Mouse (Mus musculus): ENCODE results near the gene Cnr2. TPM values are rescaled to one million over a fixed set of nuclear protein-coding genes. Genes with fewer than 3 reads are reported as not detected.

The Cnr2 gene
- 0.08 and 0.47 TPM in 2 replicates for polyA plus RNA-seq (2014; fragmentation: Nextera tagmentation; extraction: Ambion mirVana)

GRCm38 (mm10) chr4:135895071-135895571, at the start of gene Cnr2:
TSS of gene Cnr2 (plus strand) at chr4:135895394.
- WGBS, result 63% methylated on average over 8 of the region's 8 CpGs
- DNase-seq (ENCODE audit: low spot score), result no peak
- H3K9ac ChIP-seq (ENCODE audit: low read depth, low read length), result no peak within 1 kb of the TSS
- no peak within 1 kb of the TSS for H3K27ac ChIP-seq (ENCODE audit: low read depth, low read length)
- no peak for ATAC-seq (ENCODE audit: low FRiP score)
- H3K4me1 ChIP-seq (replicated peaks; ENCODE audit: control insufficient read depth, insufficient read depth, low read length), result no peaks in the 10 kb centered on the region
- H3K4me2 ChIP-seq (replicated peaks; ENCODE audit: low read depth, low read length), result no peak within 1 kb of the TSS
- no peak within 1 kb of the TSS for H3K4me3 ChIP-seq (ENCODE audit: low read depth, low read length)
- no peaks in the 10 kb centered on the region for H3K36me3 ChIP-seq (ENCODE audit: control insufficient read depth, insufficient read depth, low read length)
- no peaks in the 10 kb centered on the region for H3K9me3 ChIP-seq (ENCODE audit: control insufficient read depth, low read length)
- H3K27me3 ChIP-seq (ENCODE audit: control insufficient read depth, insufficient read depth, low read length), result no peaks in the 10 kb centered on the region

DNA sequence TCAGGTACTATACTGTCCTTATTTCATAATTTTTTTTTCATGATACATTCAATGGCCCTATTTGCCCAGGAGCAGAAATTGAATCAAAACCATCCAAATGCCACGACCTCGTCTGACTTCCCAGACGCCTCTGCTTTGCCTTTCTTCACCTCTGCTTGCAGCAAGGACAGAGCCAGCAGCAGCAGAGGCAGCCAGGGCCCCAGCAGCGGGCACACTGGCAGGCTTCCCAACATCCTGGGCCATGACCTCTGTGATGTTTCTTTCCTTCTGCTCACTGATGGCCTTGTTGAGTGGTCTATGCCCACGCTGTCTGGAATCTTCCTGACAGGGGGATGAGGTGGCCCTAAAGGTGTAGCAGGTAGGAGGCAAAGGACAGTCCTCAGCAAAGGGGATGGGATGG, 47.6 kb upstream of the Cnr2 start:
- DNase-seq (ENCODE audit: low spot score), result no peak
- WGBS, result 72% methylated on average over 5 of the region's 5 CpGs
- H3K27ac ChIP-seq (ENCODE audit: low read depth, low read length), result no peak overlapping the region

GRCm38 (mm10) chr4:135850411-135851095, 44.6 kb upstream of the Cnr2 start:
- ATAC-seq (ENCODE audit: low FRiP score) (no peak), DNase-seq (ENCODE audit: low spot score) (no peak)
- H3K4me2 ChIP-seq (replicated peaks; ENCODE audit: low read depth, low read length), result no peak overlapping the region
- whole genome bisulfite sequencing, result 45% methylated on average over 13 of the region's 13 CpGs
- H3K9ac ChIP-seq (ENCODE audit: low read depth, low read length), result no peak overlapping the region; the same call in 1 of the 2 replicates
- no peaks in the 10 kb centered on the region for H3K9me3 ChIP-seq (ENCODE audit: control insufficient read depth, low read length)
- H3K4me1 ChIP-seq (replicated peaks; ENCODE audit: control insufficient read depth, insufficient read depth, low read length), result no peaks in the 10 kb centered on the region
- no peak overlapping the region for H3K4me3 ChIP-seq (ENCODE audit: low read depth, low read length)
- H3K27me3 ChIP-seq (ENCODE audit: control insufficient read depth, insufficient read depth, low read length), result no peaks in the 10 kb centered on the region
- H3K27ac ChIP-seq (ENCODE audit: low read depth, low read length), result no peak overlapping the region
- no peaks in the 10 kb centered on the region for H3K36me3 ChIP-seq (ENCODE audit: control insufficient read depth, insufficient read depth, low read length)

More for the DNA sequence above, 47.6 kb upstream of the Cnr2 start:
- no peak overlapping the region for H3K4me2 ChIP-seq (replicated peaks; ENCODE audit: low read depth, low read length)
- no peaks in the 10 kb centered on the region for H3K4me1 ChIP-seq (replicated peaks; ENCODE audit: control insufficient read depth, insufficient read depth, low read length)
- H3K27me3 ChIP-seq (ENCODE audit: control insufficient read depth, insufficient read depth, low read length), result no peaks in the 10 kb centered on the region
- H3K9ac ChIP-seq (ENCODE audit: low read depth, low read length), result no peak overlapping the region
- no peak overlapping the region for H3K4me3 ChIP-seq (ENCODE audit: low read depth, low read length)
- no peak for ATAC-seq (ENCODE audit: low FRiP score)
- H3K9me3 ChIP-seq (ENCODE audit: control insufficient read depth, low read length), result no peaks in the 10 kb centered on the region
- no peaks in the 10 kb centered on the region for H3K36me3 ChIP-seq (ENCODE audit: control insufficient read depth, insufficient read depth, low read length)

DNA sequence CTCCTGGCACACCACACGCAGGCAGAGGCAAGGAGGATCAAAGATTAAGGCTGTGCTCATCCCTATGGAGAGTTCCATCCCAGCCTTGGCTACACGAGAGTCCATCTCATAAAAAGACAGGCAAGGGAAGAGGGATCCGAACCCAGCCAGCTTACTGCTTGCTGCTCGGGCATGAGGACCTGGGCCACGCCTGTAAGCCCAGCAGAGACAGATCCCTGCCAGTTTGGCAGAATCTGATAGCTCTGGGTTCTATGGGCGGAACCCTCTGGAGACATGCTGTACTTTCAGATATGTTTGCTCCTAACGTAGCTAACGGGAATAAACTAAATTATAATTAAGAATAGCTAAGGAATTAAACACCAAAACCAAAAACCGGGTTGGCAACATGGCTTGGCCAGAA, 43.3 kb upstream of the Cnr2 start:
- H3K36me3 ChIP-seq (ENCODE audit: control insufficient read depth, insufficient read depth, low read length), result no peaks in the 10 kb centered on the region
- 89% methylated on average over 9 of the region's 9 CpGs for WGBS
- no peak for DNase-seq (ENCODE audit: low spot score)
- H3K9ac ChIP-seq (ENCODE audit: low read depth, low read length), result no peak overlapping the region
- H3K27ac ChIP-seq (ENCODE audit: low read depth, low read length), result no peak overlapping the region
- ATAC-seq (ENCODE audit: low FRiP score), result no peak
- no peaks in the 10 kb centered on the region for H3K9me3 ChIP-seq (ENCODE audit: control insufficient read depth, low read length)
- H3K4me3 ChIP-seq (ENCODE audit: low read depth, low read length), result no peak overlapping the region
- no peak overlapping the region for H3K4me2 ChIP-seq (replicated peaks; ENCODE audit: low read depth, low read length)
- H3K4me1 ChIP-seq (replicated peaks; ENCODE audit: control insufficient read depth, insufficient read depth, low read length), result no peaks in the 10 kb centered on the region
- H3K27me3 ChIP-seq (ENCODE audit: control insufficient read depth, insufficient read depth, low read length), result no peaks in the 10 kb centered on the region

- DNase-seq (ENCODE audit: low spot score) (no peak), ATAC-seq (ENCODE audit: low FRiP score) (no peak)
- Histone ChIP-seq H3K27ac (ENCODE audit: low read depth, low read length) (no peak overlapping the region), H3K9ac (ENCODE audit: low read depth, low read length) (no peak overlapping the region; the same call in 1 of the 2 replicates), H3K27me3 (ENCODE audit: control insufficient read depth, insufficient read depth, low read length) (no peaks in the 10 kb centered on the region), H3K4me3 (ENCODE audit: low read depth, low read length) (no peak overlapping the region), H3K9me3 (ENCODE audit: control insufficient read depth, low read length) (no peaks in the 10 kb centered on the region), H3K36me3 (ENCODE audit: control insufficient read depth, insufficient read depth, low read length) (no peaks in the 10 kb centered on the region), H3K4me1 (replicated peaks; ENCODE audit: control insufficient read depth, insufficient read depth, low read length) (no peaks in the 10 kb centered on the region), H3K4me2 (replicated peaks; ENCODE audit: low read depth, low read length) (no peak overlapping the region)
- 94% methylated on average over 14 of the region's 14 CpGs for WGBS
These were observed 41.1 kb upstream of the Cnr2 start for GRCm38 (mm10) chr4:135853987-135854546.

DNA sequence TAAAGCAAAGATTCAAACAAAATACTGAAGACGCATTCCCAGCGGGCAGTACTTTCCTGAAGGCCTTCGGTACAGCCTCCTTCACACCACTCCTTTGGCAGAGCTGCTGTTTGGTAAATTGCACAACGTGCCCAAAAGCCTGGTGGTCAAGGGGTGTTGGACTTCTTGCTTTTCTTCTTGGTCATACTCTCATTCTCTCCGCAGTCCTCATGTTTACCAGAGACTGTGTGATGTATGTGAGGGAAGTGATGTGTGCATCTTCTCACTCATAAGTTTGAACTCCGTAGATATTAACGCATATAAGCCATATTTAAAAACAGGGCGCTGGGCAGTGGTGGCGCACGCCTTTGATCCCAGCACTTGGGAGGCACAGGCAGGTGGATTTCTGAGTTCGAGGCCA, 40.6 kb upstream of the Cnr2 start:
- DNase-seq (ENCODE audit: low spot score) (no peak), ATAC-seq (ENCODE audit: low FRiP score) (no peak)
- Histone ChIP-seq H3K4me2 (replicated peaks; ENCODE audit: low read depth, low read length) (peak overlapping the region; percentile 87), H3K4me1 (replicated peaks; ENCODE audit: control insufficient read depth, insufficient read depth, low read length) (no peaks in the 10 kb centered on the region), H3K9me3 (ENCODE audit: control insufficient read depth, low read length) (no peaks in the 10 kb centered on the region), H3K27ac (ENCODE audit: low read depth, low read length) (peak overlapping the region; percentile 99; the same call in 1 of the 2 replicates), H3K36me3 (ENCODE audit: control insufficient read depth, insufficient read depth, low read length) (no peaks in the 10 kb centered on the region), H3K27me3 (ENCODE audit: control insufficient read depth, insufficient read depth, low read length) (no peaks in the 10 kb centered on the region), H3K4me3 (ENCODE audit: low read depth, low read length) (peak overlapping the region; percentile 93), H3K9ac (ENCODE audit: low read depth, low read length) (peak overlapping the region; percentile 97; the same call in 1 of the 2 replicates)
- WGBS, result 80% methylated on average over 11 of the region's 11 CpGs

DNA sequence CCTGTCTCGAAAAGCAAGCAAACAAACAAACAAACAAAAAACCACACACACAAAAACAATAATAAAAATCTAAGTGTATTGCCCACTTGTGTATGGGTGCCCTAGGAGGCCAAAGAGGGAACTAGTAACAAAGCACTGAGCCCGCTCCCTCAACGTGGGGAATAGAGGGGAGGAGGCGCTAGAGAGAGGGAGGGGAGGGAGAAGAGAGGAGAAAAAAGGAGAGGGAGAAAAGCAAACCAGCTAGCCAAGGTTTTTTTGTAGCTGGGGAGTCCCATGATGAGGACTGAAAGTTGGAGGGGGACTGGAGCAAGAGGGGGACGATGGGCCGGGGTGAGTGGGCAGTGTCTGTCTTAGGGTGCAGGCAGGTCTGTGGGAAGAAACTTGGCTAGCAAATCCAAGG, 40.1 kb upstream of the Cnr2 start:
- peak overlapping the region; percentile 93 for H3K4me3 ChIP-seq (ENCODE audit: low read depth, low read length)
- no peak for DNase-seq (ENCODE audit: low spot score)
- peak overlapping the region; percentile 97 for H3K9ac ChIP-seq (ENCODE audit: low read depth, low read length)
- H3K9me3 ChIP-seq (ENCODE audit: control insufficient read depth, low read length), result no peaks in the 10 kb centered on the region
- H3K36me3 ChIP-seq (ENCODE audit: control insufficient read depth, insufficient read depth, low read length), result no peaks in the 10 kb centered on the region
- peak; percentile 31 for ATAC-seq (ENCODE audit: low FRiP score)
- H3K27ac ChIP-seq (ENCODE audit: low read depth, low read length), result peak overlapping the region; percentile 99
- peak overlapping the region; percentile 87 for H3K4me2 ChIP-seq (replicated peaks; ENCODE audit: low read depth, low read length)
- no peaks in the 10 kb centered on the region for H3K27me3 ChIP-seq (ENCODE audit: control insufficient read depth, insufficient read depth, low read length)
- WGBS, result 9% methylated on average over 6 of the region's 6 CpGs
- no peaks in the 10 kb centered on the region for H3K4me1 ChIP-seq (replicated peaks; ENCODE audit: control insufficient read depth, insufficient read depth, low read length)

- DNase-seq (ENCODE audit: low spot score) (peak; percentile 99), ATAC-seq (ENCODE audit: low FRiP score) (peak; percentile 96)
- under 1% methylated on average over 61 of the region's 67 CpGs for WGBS
- H3K9me3 ChIP-seq (ENCODE audit: control insufficient read depth, low read length), result no peaks in the 10 kb centered on the region
- no peaks in the 10 kb centered on the region for H3K36me3 ChIP-seq (ENCODE audit: control insufficient read depth, insufficient read depth, low read length)
- H3K4me1 ChIP-seq (replicated peaks; ENCODE audit: control insufficient read depth, insufficient read depth, low read length), result no peaks in the 10 kb centered on the region
- peak within 1 kb of the TSS; percentile 93 for H3K4me3 ChIP-seq (ENCODE audit: low read depth, low read length)
- H3K4me2 ChIP-seq (replicated peaks; ENCODE audit: low read depth, low read length), result peak within 1 kb of the TSS; percentile 87
- peak within 1 kb of the TSS; percentile 99 for H3K27ac ChIP-seq (ENCODE audit: low read depth, low read length)
- H3K27me3 ChIP-seq (ENCODE audit: control insufficient read depth, insufficient read depth, low read length), result no peaks in the 10 kb centered on the region
- H3K9ac ChIP-seq (ENCODE audit: low read depth, low read length), result peak within 1 kb of the TSS; percentile 98
These were observed 39.5 kb upstream of the Cnr2 start, which contains the start of gene Srsf10 for GRCm38 (mm10) chr4:135855536-135856222. TSS of gene Srsf10 (plus strand) at chr4:135855747.

All from hindbrain, embryonic 11.5 days (tissue).